Mouse (Mus musculus): ENCODE measurements around the gene Glp2r.

DNA sequence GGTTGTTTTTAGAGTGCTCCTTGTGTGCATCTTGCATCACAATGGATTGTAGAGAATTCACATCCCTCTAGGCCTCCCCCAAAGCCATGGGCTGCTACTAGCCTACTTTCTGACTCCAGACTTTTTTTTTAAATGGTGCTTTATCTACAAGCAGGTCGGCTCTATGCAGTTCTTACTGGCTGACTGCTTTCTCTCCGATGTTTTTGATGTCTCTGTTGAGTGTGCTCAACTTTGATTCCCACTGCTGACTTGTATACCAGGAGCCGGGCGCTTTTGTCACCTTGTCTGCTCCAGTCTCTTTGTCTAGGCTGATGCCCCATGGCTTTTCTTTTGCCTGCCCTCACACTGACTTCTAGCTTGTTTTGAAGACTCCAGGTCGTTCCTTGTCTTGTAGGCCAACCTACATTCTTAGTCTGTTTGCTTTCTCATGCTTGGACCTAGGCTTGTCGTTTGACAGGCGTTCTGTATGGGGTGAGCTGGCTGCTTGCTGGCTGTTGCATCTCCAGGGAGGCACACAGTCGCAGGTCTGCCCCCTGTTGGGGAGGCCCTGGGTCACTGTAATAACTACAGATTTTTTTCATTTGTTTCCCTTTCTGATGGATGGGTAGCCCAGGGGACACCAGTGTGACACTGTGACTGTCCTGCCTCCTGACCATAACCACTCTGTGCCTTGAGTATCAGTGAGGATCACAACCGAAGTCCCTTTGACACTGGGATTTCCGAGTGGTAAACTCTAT, 120.8 kb downstream of the Glp2r start:
- TF ChIP-seq CTCF (IDR thresholded peaks at IDR 0.05; ENCODE audit: borderline replicate concordance, insufficient read depth, low read depth, low read length) (no peak), POLR2A (IDR thresholded peaks at IDR 0.05; ENCODE audit: borderline replicate concordance, insufficient read depth, low read length) (no peak)
